Mouse (Mus musculus) embryonic fibroblast, embryonic 13.5 days (primary cell): ENCODE results near the gene Ctnna3. TPM values are rescaled to one million over a fixed set of nuclear protein-coding genes. Genes with fewer than 3 reads are reported as not detected.

Source experiments
- H3K27ac ChIP-seq: 2 replicates; pipeline ENCODE4 v1.5.1; 2012; ENCODE audit warnings: low read length, control low read depth, inconsistent platforms; ENCODE audit not compliant: insufficient read depth
- H3K4me1 ChIP-seq: 2 replicates; pipeline ENCODE4 v1.6.1; 2011; ENCODE audit warnings: low read length; ENCODE audit not compliant: control insufficient read depth, insufficient read depth
- H3K4me3 ChIP-seq: 2 replicates; pipeline ENCODE4 v1.5.1; 2011; ENCODE audit warnings: mild to moderate bottlenecking, control low read depth, low read length; ENCODE audit not compliant: insufficient read depth
- CTCF ChIP-seq: IDR thresholded peaks from 2 replicates; pipeline ENCODE4 v1.5.1; 2011; ENCODE audit warnings: mild to moderate bottlenecking, control low read depth, low read length, moderate library complexity, borderline replicate concordance; ENCODE audit not compliant: insufficient read depth
- POLR2A ChIP-seq: IDR thresholded peaks from 2 replicates; pipeline ENCODE4 v1.6.1; 2011; ENCODE audit warnings: low read depth, mild to moderate bottlenecking, control low read depth, low read length, moderate library complexity
- polyA plus RNA-seq: library from polyadenylated mRNA; stranded (reverse); fragments of >200 nt; gene quantifications from 2 replicates; pipeline ENCODE4 v1.2.4, GENCODE M21; 2011; ENCODE audit warnings: low read depth; ENCODE audit not compliant: missing spikeins, insufficient read length

Ctnna3 gene
- polyA plus RNA-seq, 1 experiment = 0.14 TPM

GRCm38 (mm10) chr10:64083813-64084212, 653.9 kb downstream of the Ctnna3 start:
- Histone ChIP-seq H3K4me3 (no peak overlapping the region), H3K4me1 (peaks cover 3% of the 10 kb centered on the region; the same call in 1 of the 2 replicates), H3K27ac (no peak overlapping the region)
- TF ChIP-seq POLR2A (no peak), CTCF (no peak)

GRCm38 (mm10) chr10:64084465-64084864, 654.6 kb downstream of the Ctnna3 start:
- Histone ChIP-seq H3K4me3 (no peak overlapping the region), H3K4me1 (peaks cover 3% of the 10 kb centered on the region; the same call in 1 of the 2 replicates), H3K27ac (no peak overlapping the region)
- TF ChIP-seq CTCF = no peak
- TF ChIP-seq POLR2A = no peak

GRCm38 (mm10) chr10:64086183-64086566, 656.3 kb downstream of the Ctnna3 start:
- peaks cover 3% of the 10 kb centered on the region; the same call in 1 of the 2 replicates for H3K4me1 ChIP-seq
- H3K4me3 ChIP-seq = no peak overlapping the region
- TF ChIP-seq CTCF (no peak), POLR2A (no peak)

GRCm38 (mm10) chr10:64086567-64087391, 656.9 kb downstream of the Ctnna3 start:
- H3K4me1 ChIP-seq = peaks cover 3% of the 10 kb centered on the region; the same call in 1 of the 2 replicates
- TF ChIP-seq POLR2A = no peak
- TF ChIP-seq CTCF = no peak
- H3K4me3 ChIP-seq = no peak overlapping the region
- no peak overlapping the region for H3K27ac ChIP-seq

More at GRCm38 (mm10) chr10:64086183-64086566, 656.3 kb downstream of the Ctnna3 start:
- H3K27ac ChIP-seq = no peak overlapping the region

- TF ChIP-seq POLR2A = no peak
- no peak for TF ChIP-seq CTCF
- peak overlapping the region; percentile 9; the same call in 1 of the 2 replicates for H3K4me3 ChIP-seq
- H3K27ac ChIP-seq = no peak overlapping the region
- peaks cover 3% of the 10 kb centered on the region; the same call in 1 of the 2 replicates for H3K4me1 ChIP-seq
These were observed 657.6 kb downstream of the Ctnna3 start for GRCm38 (mm10) chr10:64087521-64087920.

GRCm38 (mm10) chr10:64087936-64088773, 658.3 kb downstream of the Ctnna3 start:
- Histone ChIP-seq H3K4me3 (peak overlapping the region; percentile 9; the same call in 1 of the 2 replicates), H3K27ac (no peak overlapping the region), H3K4me1 (peaks cover 3% of the 10 kb centered on the region; the same call in 1 of the 2 replicates)
- TF ChIP-seq CTCF (no peak), POLR2A (no peak)

GRCm38 (mm10) chr10:64088774-64089460, 659.0 kb downstream of the Ctnna3 start:
- no peak overlapping the region for H3K27ac ChIP-seq
- TF ChIP-seq CTCF = no peak
- TF ChIP-seq POLR2A = no peak
- peaks cover 3% of the 10 kb centered on the region; the same call in 1 of the 2 replicates for H3K4me1 ChIP-seq
- no peak overlapping the region for H3K4me3 ChIP-seq

GRCm38 (mm10) chr10:64089680-64090460, 660.0 kb downstream of the Ctnna3 start, which contains the start of gene Lrrtm3:
Gene Lrrtm3, minus strand, starts transcription at chr10:64090277.
- Histone ChIP-seq H3K4me1 (peaks cover 3% of the 10 kb centered on the region; the same call in 1 of the 2 replicates), H3K27ac (no peak within 1 kb of the TSS), H3K4me3 (peak within 1 kb of the TSS; percentile 30; the same call in 1 of the 2 replicates)
- TF ChIP-seq POLR2A = no peak
- peak; percentile 26; the same call in 1 of the 2 replicates for TF ChIP-seq CTCF

- no peak overlapping the region for H3K4me3 ChIP-seq
- TF ChIP-seq CTCF (peak; percentile 6; the same call in 1 of the 2 replicates), POLR2A (no peak)
- H3K4me1 ChIP-seq = no peaks in the 10 kb centered on the region
- no peak overlapping the region for H3K27ac ChIP-seq
These were observed 666.6 kb downstream of the Ctnna3 start for GRCm38 (mm10) chr10:64096532-64096931.
